Mouse (Mus musculus) CH12.LX (cell line): ENCODE measurements around the gene Ube2h. TPM values are rescaled to one million over a fixed set of nuclear protein-coding genes. Genes with fewer than 3 reads are reported as not detected.

ENCODE experiments used
- DNase-seq: peaks from one replicate; pipeline ENCODE4 v3.0.0-alpha.2; 2013; ENCODE audit errors: extremely low read depth
- H3K27ac ChIP-seq: 2 replicates; pipeline ENCODE4 v1.5.1; 2012; ENCODE audit warnings: low read depth, mild to moderate bottlenecking, control low read depth, moderate library complexity; ENCODE audit not compliant: insufficient read depth
- H3K27me3 ChIP-seq: replicated peaks from 2 replicates; pipeline ENCODE3; 2012; ENCODE audit warnings: inconsistent platforms
- H3K36me3 ChIP-seq, 2 experiments: replicated peaks in 1 of 2; 2 replicates each; pipeline versions ENCODE3 to v1.6.1; 2012; ENCODE audit warnings: inconsistent platforms in 1 of 2, low read length in 1 of 2, mild to moderate bottlenecking in 1 of 2, mixed read lengths in 1 of 2, moderate library complexity in 1 of 2; ENCODE audit not compliant: control insufficient read depth in 1 of 2, insufficient read depth in 1 of 2
- H3K4me1 ChIP-seq, 2 experiments: 2 replicates each; pipeline ENCODE4 v1.6.1; 2012; ENCODE audit warnings: inconsistent platforms in 1 of 2, moderate library complexity in 1 of 2; ENCODE audit not compliant: insufficient read depth in 2 of 2, control insufficient read depth in 1 of 2
- H3K4me2 ChIP-seq: 2 replicates; pipeline ENCODE4 v1.6.1; 2012; ENCODE audit warnings: low read depth, mild to moderate bottlenecking, control low read depth; ENCODE audit not compliant: poor library complexity, insufficient read depth, severe bottlenecking
- H3K4me3 ChIP-seq, 3 experiments: fragments of 150-350 bp in 1 of 3; sonication (generic) in 1 of 3; replicated peaks in 1 of 3; 2 replicates each; pipeline versions ENCODE3 to v1.5.1; 2011 to 2012; ENCODE audit warnings: low read depth in 2 of 3, low read length in 2 of 3, mild to moderate bottlenecking in 2 of 3, moderate library complexity in 2 of 3, control low read depth in 1 of 3, improper control_type of control experiment in 1 of 3, inconsistent platforms in 1 of 3, mixed read lengths in 1 of 3; ENCODE audit not compliant: poor library complexity in 1 of 3
- H3K79me2 ChIP-seq: replicated peaks from 2 replicates; pipeline ENCODE4 v1.6.1; 2012; ENCODE audit warnings: mild to moderate bottlenecking, moderate library complexity; ENCODE audit not compliant: control insufficient read depth, poor library complexity, insufficient read depth, severe bottlenecking; ENCODE audit errors: extremely low read depth
- H3K9ac ChIP-seq: 2 replicates; pipeline ENCODE4 v1.6.1; 2012; ENCODE audit warnings: low read depth, mild to moderate bottlenecking, control low read depth, moderate library complexity; ENCODE audit not compliant: insufficient read depth
- H3K9me3 ChIP-seq: replicated peaks from 2 replicates; pipeline ENCODE3; 2012; ENCODE audit warnings: low read length, inconsistent platforms, mixed read lengths
- BHLHE40 ChIP-seq: IDR thresholded peaks from 2 replicates; pipeline ENCODE4 v1.6.1; 2011; ENCODE audit warnings: mild to moderate bottlenecking, low read depth, low read length, improper control_type of control experiment
- CHD1 ChIP-seq: IDR thresholded peaks from 2 replicates; pipeline ENCODE4 v1.6.1; 2012; ENCODE audit warnings: low read depth, low read length, improper control_type of control experiment, inconsistent platforms
- CHD2 ChIP-seq: IDR thresholded peaks from 2 replicates; pipeline ENCODE4 v1.6.1; 2011; ENCODE audit warnings: low read length, improper control_type of control experiment
- E2F4 ChIP-seq: IDR thresholded peaks from 2 replicates; pipeline ENCODE4 v1.6.1; 2011; ENCODE audit warnings: low read depth, low read length, improper control_type of control experiment; ENCODE audit not compliant: insufficient replicate concordance
- ELF1 ChIP-seq: IDR thresholded peaks from 2 replicates; pipeline ENCODE4 v1.6.1; 2014; ENCODE audit warnings: low read depth, mild to moderate bottlenecking, inconsistent platforms, low read length, improper control_type of control experiment
- HCFC1 ChIP-seq: IDR thresholded peaks from 2 replicates; pipeline ENCODE4 v1.6.1; 2012; ENCODE audit warnings: low read depth, mild to moderate bottlenecking, inconsistent platforms, low read length, improper control_type of control experiment
- IRF4 ChIP-seq: IDR thresholded peaks from 2 replicates; pipeline ENCODE4 v1.6.1; 2014; ENCODE audit warnings: low read depth, mild to moderate bottlenecking, inconsistent platforms, low read length, improper control_type of control experiment
- JUN ChIP-seq: IDR thresholded peaks from 2 replicates; pipeline ENCODE4 v1.6.1; 2011; ENCODE audit warnings: low read depth, mild to moderate bottlenecking, low read length, improper control_type of control experiment, moderate library complexity; ENCODE audit not compliant: insufficient read depth
- KAT2A ChIP-seq: IDR thresholded peaks from 2 replicates; pipeline ENCODE4 v1.6.1; 2012; ENCODE audit warnings: low read length, improper control_type of control experiment, inconsistent platforms; ENCODE audit not compliant: insufficient replicate concordance
- MAFK ChIP-seq: IDR thresholded peaks from 2 replicates; pipeline ENCODE4 v1.6.1; 2011; ENCODE audit warnings: low read length, improper control_type of control experiment; ENCODE audit not compliant: insufficient replicate concordance
- MAX ChIP-seq: IDR thresholded peaks from 2 replicates; pipeline ENCODE4 v1.6.1; 2011; ENCODE audit warnings: low read length, improper control_type of control experiment
- MXI1 ChIP-seq: IDR thresholded peaks from 2 replicates; pipeline ENCODE4 v1.6.1; 2011; ENCODE audit warnings: mild to moderate bottlenecking, low read depth, low read length, improper control_type of control experiment
- MYC ChIP-seq: IDR thresholded peaks from 2 replicates; pipeline ENCODE4 v1.6.1; 2011; ENCODE audit warnings: low read depth, mild to moderate bottlenecking, improper control_type of control experiment, low read length
- NELFE ChIP-seq: IDR thresholded peaks from 2 replicates; pipeline ENCODE4 v1.6.1; 2011; ENCODE audit warnings: low read depth, low read length, improper control_type of control experiment
- PAX5 ChIP-seq: IDR thresholded peaks from 2 replicates; pipeline ENCODE4 v1.6.1; 2012; ENCODE audit warnings: low read length, inconsistent platforms, mixed read lengths
- POLR2A ChIP-seq: IDR thresholded peaks from 2 replicates; pipeline ENCODE4 v1.6.1; 2011; ENCODE audit warnings: low read depth, mild to moderate bottlenecking, improper control_type of control experiment, low read length
- SIN3A ChIP-seq: IDR thresholded peaks from 2 replicates; pipeline ENCODE4 v1.6.1; 2012; ENCODE audit warnings: low read length, improper control_type of control experiment, inconsistent platforms
- ZNF384 ChIP-seq: IDR thresholded peaks from 2 replicates; pipeline ENCODE4 v1.6.1; 2012; ENCODE audit warnings: low read depth, low read length, improper control_type of control experiment, inconsistent platforms
- dilution Hi-C: fragments of 300-500 bp; cut with MboI; formaldehyde crosslinking; loops from 2 replicates; pipeline ENCODE4 v1.14.3; 2020; ENCODE audit warnings: low sequenced_read_pairs; ENCODE audit not compliant: extremely low pct_unique_long_range_greater_than_20kb, extremely low pct_ligation_motif_present
- in situ Hi-C: fragments of 300-500 bp; cut with MboI; formaldehyde crosslinking; loops from 3 replicates; pipeline ENCODE4 v1.14.3; 2019; ENCODE audit warnings: low sequenced_read_pairs, low pct_ligation_motif_present, low pct_unique_long_range_greater_than_20kb, mixed read lengths
- polyA plus RNA-seq: library from polyadenylated mRNA; unstranded; fragments of >175 nt; gene quantifications from 2 replicates; pipeline ENCODE4 v1.2.1, GENCODE M21; 2012; ENCODE audit warnings: low read depth; ENCODE audit not compliant: insufficient read length
- total RNA-seq, 2 experiments: library from RNA; depleted of rRNA; stranded (reverse); fragments of 300-350 nt in 1 of 2; fragments of >200 nt in 1 of 2; gene quantifications; 2 replicates each; pipeline ENCODE4 v1.2.3; 2012 to 2014

Ube2h gene
- total and polyA plus RNA-seq, 3 experiments = 6.1 to 13.4 (median 13.4) TPM

DNA sequence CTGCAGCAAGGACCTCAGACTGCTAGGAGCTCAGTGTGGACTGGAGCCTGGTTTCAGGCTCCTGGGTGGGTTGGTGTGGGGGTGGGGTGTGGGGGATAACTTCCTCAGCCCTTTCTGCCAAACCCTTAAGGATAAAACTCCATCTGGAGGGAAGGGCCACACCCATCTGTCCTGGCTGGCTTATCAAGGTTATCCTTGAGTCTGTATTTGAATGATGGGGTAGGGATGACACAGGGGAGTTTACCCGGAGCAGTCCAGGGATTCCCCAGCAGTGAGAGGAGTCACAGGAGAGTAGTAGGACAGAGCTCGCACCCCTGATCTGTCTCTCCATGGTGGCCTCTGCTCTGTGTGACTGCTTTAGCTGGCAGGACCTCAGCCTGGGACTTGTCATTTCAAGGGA, 124.0 kb downstream of the Ube2h start:
- H3K4me1 ChIP-seq = peaks cover 6 to 14% of the 10 kb centered on the region in 2 experiments; a peak in 2 of 4 replicates
- TF ChIP-seq MAFK = no peak
- TF ChIP-seq PAX5 = no peak
- no peak for TF ChIP-seq BHLHE40
- no peak for TF ChIP-seq SIN3A
- no peak for TF ChIP-seq CHD2
- no peak for TF ChIP-seq IRF4
- TF ChIP-seq JUN = no peak
- in situ Hi-C loops (no loop called here), dilution Hi-C loops (no loop called here)
- H3K4me2 ChIP-seq = no peak overlapping the region
- H3K27ac ChIP-seq = no peak overlapping the region
- no peaks in the 10 kb centered on the region for H3K36me3 ChIP-seq
- no peak overlapping the region for H3K4me3 ChIP-seq
- H3K27me3 ChIP-seq = peaks cover 33% of the 10 kb centered on the region
- DNase-seq = no peak
- H3K79me2 ChIP-seq = no peaks in the 10 kb centered on the region
- peaks cover 8% of the 10 kb centered on the region for H3K9me3 ChIP-seq
- H3K9ac ChIP-seq = no peak overlapping the region

GRCm38 (mm10) chr6:30179046-30179445, 125.3 kb downstream of the Ube2h start:
- Histone ChIP-seq H3K4me3 (no peak overlapping the region), H3K9me3 (peaks cover 8% of the 10 kb centered on the region), H3K36me3 (no peaks in the 10 kb centered on the region), H3K79me2 (no peaks in the 10 kb centered on the region)
- DNase-seq = no peak
- TF ChIP-seq HCFC1 (no peak), ELF1 (no peak), ZNF384 (no peak), MYC (no peak), POLR2A (no peak), NELFE (no peak), E2F4 (no peak), CHD1 (no peak), KAT2A (no peak), MAX (no peak), MXI1 (no peak), IRF4 (no peak)
- TF ChIP-seq, all 38 proteins: peak for 0
- Histone ChIP-seq H3K4me1 (peaks cover 7 to 24% of the 10 kb centered on the region in 2 experiments; a peak in 2 of 4 replicates), H3K27me3 (peaks cover 32% of the 10 kb centered on the region), H3K27ac (no peak overlapping the region), H3K4me2 (no peak overlapping the region), H3K9ac (no peak overlapping the region)
- in situ Hi-C loops (no loop called here), dilution Hi-C loops (no loop called here)
